Mouse (Mus musculus) ES-Bruce4 (cell line): ENCODE results near the gene Rps15a.

Source experiments
- CTCF ChIP-seq: IDR thresholded peaks from one replicate; pipeline ENCODE4 v1.8.1; 2011; ENCODE audit warnings: low read depth, low read length
- EP300 ChIP-seq: IDR thresholded peaks from 2 replicates; pipeline ENCODE4 v1.6.1; 2011; ENCODE audit warnings: low read depth, low read length; ENCODE audit not compliant: insufficient read depth
- POLR2A ChIP-seq: IDR thresholded peaks from one replicate; pipeline ENCODE4 v1.8.1; 2011; ENCODE audit warnings: low read length; ENCODE audit not compliant: insufficient read depth

DNA sequence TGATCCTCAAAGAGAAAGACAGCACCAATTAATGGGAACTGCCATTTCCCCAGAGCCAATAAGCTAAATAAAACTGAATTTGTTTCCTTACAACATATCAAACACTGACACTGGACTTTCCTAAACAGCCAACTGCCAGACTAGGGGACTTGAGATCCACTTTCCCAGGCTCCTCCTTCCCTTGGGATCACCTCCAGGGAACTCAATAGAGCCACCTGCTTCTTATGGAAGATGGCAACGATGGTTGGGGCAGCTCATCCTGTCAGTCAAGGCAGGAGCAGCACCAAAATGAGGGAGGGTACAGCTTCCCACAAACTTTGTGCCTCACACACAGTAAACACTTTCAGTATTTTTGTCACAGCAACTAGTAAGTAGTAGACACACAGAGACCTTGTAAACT, 8.3 kb downstream of the Rps15a start:
- TF ChIP-seq POLR2A (no peak), CTCF (no peak), EP300 (no peak)
